Comparison of ENCODE assay signal across 8 mouse cellular contexts in genomic region chr19:44069914-44070232, GRCm38 (mm10). TPM values are rescaled to one million over a fixed set of nuclear protein-coding genes. Genes with fewer than 3 reads are reported as not detected.
DNase-seq lines count a peak whose midpoint lies in the region; ATAC-seq and TF ChIP-seq lines count a peak whose summit lies in the region.

No protein-coding gene starts in this region.

- ATAC-seq in heart, embryonic 13.5 days (ENCODE audit: extremely low read depth, insufficient number of reproducible peaks, low FRiP score, low TSS enrichment): no peak
- ATAC-seq in forebrain, postnatal 0 days: no peak; the same call in 1 of the 2 replicates
- ATAC-seq in liver, postnatal 0 days: no peak

- no peaks in the 10 kb centered on the region for H3K9me3 ChIP-seq in heart, embryonic 13.5 days
- H3K9me3 ChIP-seq in ES-Bruce4 (replicated peaks; ENCODE audit: control insufficient read depth, insufficient read depth, low read length, poor library complexity, severe bottlenecking): no peaks in the 10 kb centered on the region
- no peaks in the 10 kb centered on the region for H3K9me3 ChIP-seq in forebrain, postnatal 0 days (ENCODE audit: low read length)
- no peaks in the 10 kb centered on the region for H3K9me3 ChIP-seq in liver, postnatal 0 days (ENCODE audit: low read length)

- peaks cover 23% of the 10 kb centered on the region for H3K36me3 ChIP-seq in heart, embryonic 13.5 days
- peaks cover 8% of the 10 kb centered on the region for H3K36me3 ChIP-seq in ES-Bruce4 (ENCODE audit: control insufficient read depth, insufficient read depth, low read length, poor library complexity, severe bottlenecking)
- peaks cover 10% of the 10 kb centered on the region; the same call in 1 of the 2 replicates for H3K36me3 ChIP-seq in forebrain, postnatal 0 days (ENCODE audit: insufficient read depth)
- peaks cover 20% of the 10 kb centered on the region for H3K36me3 ChIP-seq in liver, postnatal 0 days (replicated peaks; ENCODE audit: insufficient read depth, low read length)

- H3K9ac ChIP-seq in heart, embryonic 13.5 days: peak overlapping the region; percentile 90
- peak overlapping the region; percentile 83 for H3K9ac ChIP-seq in ES-Bruce4 (ENCODE audit: low read depth, poor library complexity, severe bottlenecking)
- H3K9ac ChIP-seq in forebrain, postnatal 0 days: peak overlapping the region; percentile 65
- peak overlapping the region; percentile 76 for H3K9ac ChIP-seq in liver, postnatal 0 days (replicated peaks)

- peak overlapping the region; percentile 85 for H3K4me3 ChIP-seq in heart, embryonic 13.5 days
- peak overlapping the region; percentile 86 for H3K4me3 ChIP-seq in ES-Bruce4 (ENCODE audit: low read depth, low read length)
- peak overlapping the region; percentile 69 for H3K4me3 ChIP-seq in forebrain, postnatal 0 days (ENCODE audit: low read depth, low read length)
- peak overlapping the region; percentile 78 for H3K4me3 ChIP-seq in liver, postnatal 0 days (ENCODE audit: low read depth, low read length)

- no peak for TF ChIP-seq POLR2A in ES-Bruce4 (IDR thresholded peaks at IDR 0.05; ENCODE audit: insufficient read depth, low read length)

- H3K4me1 ChIP-seq in heart, embryonic 13.5 days: peaks cover 15% of the 10 kb centered on the region
- H3K4me1 ChIP-seq in ES-Bruce4 (ENCODE audit: control insufficient read depth, insufficient read depth, low read length): peaks cover 2% of the 10 kb centered on the region
- peaks cover 5% of the 10 kb centered on the region; the same call in 1 of the 2 replicates for H3K4me1 ChIP-seq in forebrain, postnatal 0 days (ENCODE audit: insufficient read depth)
- peaks cover 20% of the 10 kb centered on the region for H3K4me1 ChIP-seq in liver, postnatal 0 days (ENCODE audit: insufficient read depth)

- DNase-seq in heart, postnatal 25 days (ENCODE audit: low spot score): no peak
- no peak for DNase-seq in forebrain, postnatal 0 days
- DNase-seq in liver, postnatal 0 days: no peak
- DNase-seq in left cerebral cortex, adult 11 months (ENCODE audit: low spot score): no peak
- DNase-seq in urinary bladder, postnatal 4 days (ENCODE audit: low spot score in 2 of 2): no peak
- no peak for DNase-seq in layer of hippocampus, adult 9-10 months (ENCODE audit: low spot score)

- peak overlapping the region; percentile 46 for H3K27ac ChIP-seq in heart, embryonic 13.5 days (replicated peaks)
- H3K27ac ChIP-seq in ES-Bruce4 (ENCODE audit: insufficient read depth, low read length): peak overlapping the region; percentile 30; the same call in 1 of the 2 replicates
- H3K27ac ChIP-seq in forebrain, postnatal 0 days (ENCODE audit: low read depth, low read length): peak overlapping the region; percentile 77
- no peak overlapping the region for H3K27ac ChIP-seq in liver, postnatal 0 days (ENCODE audit: low read depth)

- peak overlapping the region; percentile 96 for H3K4me2 ChIP-seq in heart, embryonic 13.5 days
- H3K4me2 ChIP-seq in forebrain, postnatal 0 days (ENCODE audit: low read depth): peak overlapping the region; percentile 91
- H3K4me2 ChIP-seq in liver, postnatal 0 days (ENCODE audit: low read depth, low read length): peak overlapping the region; percentile 97

- no peak for TF ChIP-seq EP300 in ES-Bruce4 (IDR thresholded peaks at IDR 0.05; ENCODE audit: insufficient read depth, low read depth, low read length)
- no peak for TF ChIP-seq EP300 in liver, postnatal 0 days (IDR thresholded peaks at IDR 0.05; ENCODE audit: low read depth)

- 11% methylated on average over 4 of the region's 4 CpGs for WGBS in heart, embryonic 13.5 days
- WGBS in forebrain, postnatal 0 days: 4% methylated on average over 4 of the region's 4 CpGs
- 7% methylated on average over 4 of the region's 4 CpGs for WGBS in liver, postnatal 0 days (ENCODE audit: insufficient replicate concordance)

- intact Hi-C loops in heart, postnatal 25 days (cut with DNase I): loop anchor here (5.0 kb wide), 1 partner anchor 37 kb away; the partner anchor contains the start of gene Chuk

- no peak for TF ChIP-seq CTCF in ES-Bruce4 (IDR thresholded peaks at IDR 0.05; ENCODE audit: low read depth, low read length)
- TF ChIP-seq CTCF in forebrain, postnatal 0 days (IDR thresholded peaks at IDR 0.05; ENCODE audit: low read depth): no peak
- TF ChIP-seq CTCF in liver, postnatal 0 days (IDR thresholded peaks at IDR 0.05; ENCODE audit: low read depth): no peak

- H3K27me3 ChIP-seq in heart, embryonic 13.5 days (replicated peaks): no peaks in the 10 kb centered on the region
- no peaks in the 10 kb centered on the region for H3K27me3 ChIP-seq in ES-Bruce4 (ENCODE audit: control insufficient read depth, insufficient read depth, low read length, poor library complexity, severe bottlenecking)
- H3K27me3 ChIP-seq in forebrain, postnatal 0 days (ENCODE audit: insufficient read depth, low read length): no peaks in the 10 kb centered on the region
- H3K27me3 ChIP-seq in liver, postnatal 0 days (ENCODE audit: insufficient read depth, low read length): no peaks in the 10 kb centered on the region

RNA-seq across cellular contexts. Expression of gene Erlin1, which starts 0.3 kb away (rescaled TPM):
- polyA plus RNA-seq in heart, embryonic 13.5 days (2015; fragmentation: Nextera tagmentation; extraction: Ambion mirVana): 15.4 and 15.8 TPM in 2 replicates
- total RNA-seq in heart, postnatal 25 days (2021): 1 to 10 TPM; 6.7 TPM
- polyA plus RNA-seq in ES-Bruce4 (2011; ENCODE audit: insufficient read depth, insufficient read length, low read depth, missing spikeins): 23.2 and 28.0 TPM in 2 replicates
- 8.9 and 11.1 TPM in 2 replicates for total RNA-seq in forebrain, postnatal 0 days (2014; rRNA removed)
- 11.1 and 16.2 TPM in 2 replicates for polyA plus RNA-seq in forebrain, postnatal 0 days (2015; fragmentation: Nextera tagmentation; extraction: Ambion mirVana)
- 13.8 and 14.1 TPM in 2 replicates for polyA plus RNA-seq in liver, postnatal 0 days (2015; fragmentation: Nextera tagmentation; extraction: Ambion mirVana)

RNA-seq across cellular contexts. Expression of gene Chuk, which starts 37.4 kb away (rescaled TPM):
- 28.2 and 29.5 TPM in 2 replicates for polyA plus RNA-seq in heart, embryonic 13.5 days (2015; fragmentation: Nextera tagmentation; extraction: Ambion mirVana)
- total RNA-seq in heart, postnatal 25 days (2021): 10 to 100 TPM; 27.6 to 28.1 TPM
- 56.0 and 70.0 TPM in 2 replicates for polyA plus RNA-seq in ES-Bruce4 (2011; ENCODE audit: insufficient read depth, insufficient read length, low read depth, missing spikeins)
- 58.9 and 72.8 TPM in 2 replicates for total RNA-seq in forebrain, postnatal 0 days (2014; rRNA removed)
- 16.1 and 25.2 TPM in 2 replicates for polyA plus RNA-seq in forebrain, postnatal 0 days (2015; fragmentation: Nextera tagmentation; extraction: Ambion mirVana)
- 27.7 and 29.6 TPM in 2 replicates for polyA plus RNA-seq in liver, postnatal 0 days (2015; fragmentation: Nextera tagmentation; extraction: Ambion mirVana)

RNA-seq across cellular contexts. Expression of gene Cyp2c23, which starts 40.9 kb away (rescaled TPM):
- 0.15 and 0.47 TPM in 2 replicates for polyA plus RNA-seq in heart, embryonic 13.5 days (2015; fragmentation: Nextera tagmentation; extraction: Ambion mirVana)
- not detected for total RNA-seq in heart, postnatal 25 days (2021)
- polyA plus RNA-seq in ES-Bruce4 (2011; ENCODE audit: insufficient read depth, insufficient read length, low read depth, missing spikeins): 0.31 TPM in 1 of 2 replicates, not detected in the other
- total RNA-seq in forebrain, postnatal 0 days (2014; rRNA removed): 0.31 TPM in 1 of 2 replicates, not detected in the other
- not detected in 2 replicates for polyA plus RNA-seq in forebrain, postnatal 0 days (2015; fragmentation: Nextera tagmentation; extraction: Ambion mirVana)
- 75.8 and 85.1 TPM in 2 replicates for polyA plus RNA-seq in liver, postnatal 0 days (2015; fragmentation: Nextera tagmentation; extraction: Ambion mirVana)

Comparison
In these comparisons a context has a peak if more than half of its experiments do, and no peak if none do; other contexts are left out.
1. RNA of gene Cyp2c23, which starts 40.9 kb away (polyA plus RNA-seq): 75.8 to 85.1 TPM in liver, postnatal 0 days; 0.31 TPM in ES-Bruce4, 0.15 to 0.47 TPM in heart, embryonic 13.5 days and not detected in forebrain, postnatal 0 days; every median in the first group is over 10 times any median in the second.
2. Peak in every context shown above with its lines, with median percentiles within 50 percentile points of each other: H3K4me2 ChIP-seq, H3K4me3 ChIP-seq and H3K9ac ChIP-seq.